Mouse (Mus musculus) brown adipose tissue, adult 24 weeks (tissue): ENCODE data around the gene Pcbp4. TPM values are rescaled to one million over a fixed set of nuclear protein-coding genes. Genes with fewer than 3 reads are reported as not detected.
"Not testable (repeated sequence)": the region's sequence is repeated elsewhere in the genome, so short reads cannot be mapped to it uniquely, and the experiment has no call there.

ENCODE experiments used
- H3K27ac ChIP-seq: fragments of 200-500 bp; replicated peaks from 2 replicates; pipeline ENCODE4 v1.5.1; 2012; ENCODE audit warnings: low read depth, mild to moderate bottlenecking, low read length
- H3K4me1 ChIP-seq: fragments of 200-500 bp; 2 replicates; pipeline ENCODE4 v1.6.1; 2012; ENCODE audit warnings: low read length, mixed read lengths; ENCODE audit not compliant: control insufficient read depth, insufficient read depth, insufficient read length
- H3K4me3 ChIP-seq: fragments of 200-500 bp; 2 replicates; pipeline ENCODE4 v1.5.1; 2012; ENCODE audit warnings: low read depth, mild to moderate bottlenecking, low read length, moderate library complexity; ENCODE audit not compliant: insufficient read depth
- polyA plus RNA-seq: library from polyadenylated mRNA; stranded (reverse); fragments of >200 nt; gene quantifications from 2 replicates; pipeline ENCODE4 v1.2.4, GENCODE M21; 2012; ENCODE audit not compliant: missing spikeins, insufficient read depth, insufficient read length

The Pcbp4 gene
- polyA plus RNA-seq, 1 experiment, result 12.8 TPM

DNA sequence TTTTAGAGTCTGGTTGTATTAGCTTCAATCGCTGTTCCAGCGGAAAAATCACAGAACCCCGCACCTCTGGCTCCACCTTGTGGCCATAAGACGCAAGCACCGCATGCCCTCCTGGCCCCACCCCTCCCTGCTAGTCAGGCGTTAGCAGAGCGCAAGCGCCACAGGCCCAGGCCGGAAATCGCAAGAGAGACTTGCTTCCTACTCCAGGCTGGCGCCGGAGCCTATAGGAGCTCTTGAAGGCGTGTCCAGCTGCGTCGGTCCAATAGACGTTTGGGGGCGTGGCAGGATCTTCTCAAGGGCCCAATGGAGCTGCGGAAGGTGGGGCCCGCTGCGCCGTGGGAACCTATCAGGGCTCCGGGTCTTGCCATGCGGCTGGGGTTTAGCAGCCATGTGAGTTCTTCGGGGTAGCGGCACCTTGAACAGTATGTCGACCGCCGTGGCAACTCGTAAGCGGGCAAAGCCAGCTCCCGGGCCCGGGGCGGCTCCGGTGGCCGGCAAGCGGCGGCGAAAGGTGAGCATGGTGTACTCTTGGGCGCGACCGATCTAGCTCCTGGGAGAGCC is 23.9 kb downstream of the Pcbp4 start, which contains the start of gene Parp3:
TSS of gene Parp3 (minus strand) at position 26 of the 561 bp plus-strand sequence.
- H3K27ac ChIP-seq, result peak within 1 kb of the TSS; percentile 92
- peaks cover 9% of the 10 kb centered on the region for H3K4me1 ChIP-seq
- peak within 1 kb of the TSS; percentile 70 for H3K4me3 ChIP-seq

DNA sequence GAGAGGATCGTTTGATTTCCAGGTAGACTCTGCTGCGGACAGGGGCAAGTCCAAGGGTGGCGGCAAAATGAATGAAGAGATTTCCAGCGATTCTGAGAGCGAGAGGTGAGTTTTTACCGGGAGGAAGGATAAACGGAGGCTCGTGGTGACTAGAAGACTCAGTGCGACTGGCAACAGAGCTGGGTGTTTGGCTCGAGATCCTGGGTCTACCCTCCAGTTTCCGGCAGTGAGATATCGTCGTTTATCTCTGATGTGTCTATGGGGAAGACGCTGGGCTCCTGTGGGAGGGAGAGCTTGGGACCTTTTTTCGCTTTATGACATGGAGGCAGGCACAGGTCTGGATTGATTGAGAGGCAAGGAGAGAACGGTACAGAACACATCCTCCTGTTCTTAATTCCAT is 24.6 kb downstream of the Pcbp4 start:
- Histone ChIP-seq H3K27ac (no peak overlapping the region), H3K4me1 (peaks cover 9% of the 10 kb centered on the region), H3K4me3 (peak overlapping the region; percentile 69)

DNA sequence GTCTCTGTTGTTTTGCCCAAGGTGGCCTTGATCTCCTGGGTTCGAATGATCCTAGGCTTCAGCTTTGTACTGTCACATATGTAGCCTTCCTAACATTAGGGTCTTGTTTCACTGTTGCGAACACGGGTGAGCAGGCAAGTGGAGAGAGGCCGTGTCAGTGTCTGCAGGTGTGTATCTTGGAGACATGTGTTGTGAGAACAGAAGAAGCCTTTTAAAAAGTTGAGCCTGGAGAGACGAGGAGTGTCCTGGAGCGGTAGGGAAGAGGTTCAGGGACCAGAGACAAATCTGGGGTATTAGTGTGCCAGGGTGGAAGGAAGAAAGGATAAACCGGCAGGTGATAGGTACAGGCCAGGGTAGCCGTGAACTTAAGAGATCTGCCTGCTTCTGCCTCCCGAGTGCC is 25.0 kb downstream of the Pcbp4 start:
- peaks cover 9% of the 10 kb centered on the region for H3K4me1 ChIP-seq
- no peak overlapping the region for H3K27ac ChIP-seq
- H3K4me3 ChIP-seq, result peak overlapping the region; percentile 69; the same call in 1 of the 2 replicates

DNA sequence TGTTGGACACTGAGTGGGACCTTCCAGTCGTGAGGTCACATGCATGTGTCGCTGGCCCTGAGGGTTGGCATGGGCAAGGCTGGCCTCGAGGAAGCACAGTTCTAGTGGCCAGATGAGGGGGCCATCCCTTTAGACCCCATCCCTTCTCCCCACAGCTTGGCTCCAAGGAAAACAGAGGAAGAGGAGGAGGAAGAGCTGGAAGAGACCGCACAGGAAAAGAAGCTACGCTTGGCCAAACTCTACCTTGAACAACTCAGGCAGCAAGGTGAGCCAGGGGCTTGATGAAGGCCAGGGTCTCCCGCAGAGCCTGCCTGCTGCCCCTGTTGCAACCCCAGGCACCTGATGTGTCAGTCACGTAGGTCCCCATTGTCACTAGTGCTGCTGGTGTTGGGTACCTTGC is 27.4 kb downstream of the Pcbp4 start:
- no peak overlapping the region for H3K4me3 ChIP-seq
- peaks cover 6% of the 10 kb centered on the region for H3K4me1 ChIP-seq
- H3K27ac ChIP-seq, result no peak overlapping the region

DNA sequence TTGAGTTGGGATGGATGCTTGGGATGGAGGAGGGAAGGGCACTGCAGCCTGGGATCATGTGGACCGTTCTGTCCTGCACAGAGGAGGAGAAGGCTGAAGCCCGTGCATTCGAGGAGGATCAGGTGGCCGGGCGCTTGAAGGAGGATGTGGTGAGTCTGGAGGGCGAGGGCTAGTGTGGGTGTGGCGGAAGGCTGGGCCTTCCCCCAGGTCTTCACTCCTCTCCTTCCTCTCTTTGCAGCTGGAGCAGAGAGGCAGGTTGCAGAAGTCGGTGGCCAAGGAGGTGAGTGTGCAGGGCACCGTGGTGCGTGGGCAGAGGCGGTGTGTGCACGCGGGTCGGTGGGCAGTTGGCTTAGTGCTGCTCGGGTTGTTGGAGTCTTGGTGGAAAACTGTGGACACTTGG is 28.0 kb downstream of the Pcbp4 start:
- no peak overlapping the region for H3K27ac ChIP-seq
- peaks cover 6% of the 10 kb centered on the region for H3K4me1 ChIP-seq
- H3K4me3 ChIP-seq, result no peak overlapping the region

DNA sequence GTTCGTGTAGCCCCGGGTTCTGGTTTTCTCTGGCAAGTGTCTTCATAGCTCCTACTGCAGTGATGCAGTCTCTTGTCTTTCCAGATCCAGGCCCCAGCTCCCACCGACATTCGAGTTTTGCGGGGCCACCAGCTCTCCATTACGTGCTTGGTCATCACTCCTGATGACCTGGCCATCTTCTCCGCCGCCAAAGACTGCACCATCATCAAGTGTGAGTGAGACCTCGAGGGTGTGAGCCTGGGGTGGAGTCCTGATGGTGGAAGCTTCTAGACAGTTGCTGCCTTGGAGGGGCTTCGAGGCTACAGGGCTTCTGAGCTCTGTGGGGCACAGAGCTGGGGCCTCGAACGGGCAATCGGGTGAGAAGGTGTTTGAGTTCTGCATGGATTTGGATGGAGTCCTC is 28.6 kb downstream of the Pcbp4 start:
- H3K4me3 ChIP-seq, result no peak overlapping the region
- H3K4me1 ChIP-seq, result peaks cover 6% of the 10 kb centered on the region
- no peak overlapping the region for H3K27ac ChIP-seq

DNA sequence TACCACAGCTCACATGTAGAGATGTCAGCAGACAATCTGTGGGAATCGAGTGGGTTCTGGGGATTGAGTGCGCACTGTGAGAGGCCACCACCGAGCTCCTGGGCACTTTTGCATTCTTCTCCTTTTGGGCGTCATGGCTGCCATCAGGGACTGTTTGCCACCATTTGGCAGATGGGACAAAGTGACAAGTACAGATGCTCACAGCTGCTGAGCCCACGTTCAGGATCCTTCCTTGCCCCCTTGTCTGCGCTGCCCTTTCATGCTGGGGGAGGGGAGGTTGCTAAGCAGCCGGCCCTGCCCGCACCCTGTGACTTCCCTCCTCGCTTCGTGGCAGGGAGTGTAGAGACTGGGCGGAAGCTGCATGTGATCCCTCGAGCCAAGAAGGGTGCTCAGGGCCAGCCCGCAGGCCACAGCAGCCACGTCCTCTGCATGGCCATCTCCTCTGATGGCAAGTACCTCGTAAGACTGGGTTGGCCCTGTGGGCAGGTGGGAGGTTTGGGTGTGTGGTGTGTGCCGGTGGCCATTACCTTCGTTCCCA is 29.6 kb downstream of the Pcbp4 start:
- no peak overlapping the region for H3K4me3 ChIP-seq
- H3K27ac ChIP-seq, result no peak overlapping the region
- H3K4me1 ChIP-seq, result peaks cover 5% of the 10 kb centered on the region

DNA sequence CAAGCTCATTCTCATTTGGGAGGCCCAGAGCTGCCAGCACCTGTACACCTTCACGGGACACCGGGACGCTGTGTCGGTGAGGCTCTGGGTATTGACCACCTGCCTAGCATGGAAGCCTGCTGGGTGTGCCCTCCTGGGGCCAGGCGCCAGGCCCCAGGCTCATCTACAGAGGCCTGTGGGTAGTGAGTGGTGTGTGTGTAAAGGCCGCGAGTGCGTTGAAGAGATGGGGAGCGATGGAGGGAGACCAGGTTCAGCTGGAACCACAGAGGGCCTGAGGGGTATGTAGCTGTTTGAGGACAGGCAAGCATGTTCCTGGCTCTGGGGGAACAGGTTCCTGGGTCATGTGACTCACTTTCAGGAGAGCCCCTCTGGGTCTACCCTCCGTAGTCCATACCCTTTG is 30.0 kb downstream of the Pcbp4 start:
- Histone ChIP-seq H3K4me1 (peaks cover under 1% of the 10 kb centered on the region; the same call in 1 of the 2 replicates), H3K4me3 (no peak overlapping the region)

DNA sequence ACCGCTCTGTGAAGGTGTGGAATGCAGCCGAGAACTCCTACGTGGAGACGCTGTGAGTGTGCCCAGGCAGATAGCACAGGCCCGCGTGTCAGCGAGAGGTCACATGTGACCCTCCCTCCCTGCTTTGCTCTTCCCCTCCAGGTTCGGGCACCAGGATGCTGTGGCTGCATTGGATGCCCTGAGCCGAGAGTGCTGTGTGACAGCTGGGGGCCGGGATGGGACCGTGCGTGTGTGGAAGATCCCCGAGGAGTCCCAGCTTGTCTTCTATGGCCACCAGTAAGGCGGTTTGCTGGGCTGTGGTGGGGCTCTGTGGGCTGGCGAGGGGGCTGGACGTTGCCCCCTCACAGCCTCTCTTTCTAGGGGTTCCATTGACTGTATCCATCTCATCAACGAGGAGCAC is 30.5 kb downstream of the Pcbp4 start:
- H3K4me1 ChIP-seq, result no peaks in the 10 kb centered on the region
- H3K27ac ChIP-seq, result no peak overlapping the region
- H3K4me3 ChIP-seq, result no peak overlapping the region

More for the DNA sequence above, 30.0 kb downstream of the Pcbp4 start:
- H3K27ac ChIP-seq, result no peak overlapping the region

DNA sequence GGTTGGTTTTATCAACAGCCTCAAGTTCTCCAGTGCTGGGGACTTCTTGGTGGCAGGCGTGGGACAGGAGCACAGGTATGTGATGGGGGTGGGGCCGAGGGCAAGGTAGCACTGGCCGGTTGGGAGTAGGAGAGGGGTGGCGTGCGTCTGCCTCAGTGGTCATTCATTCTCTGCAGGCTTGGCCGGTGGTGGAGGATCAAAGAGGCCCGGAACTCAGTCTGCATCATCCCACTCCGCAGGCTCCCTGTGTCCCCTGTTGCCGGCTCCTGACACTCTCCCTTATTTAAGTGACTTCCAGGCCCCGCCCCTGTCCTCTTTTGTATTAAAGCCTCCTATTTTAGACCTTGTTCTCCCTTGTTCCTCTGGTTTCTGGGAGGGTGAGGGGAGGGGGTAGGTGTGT is 32.0 kb downstream of the Pcbp4 start:
- Histone ChIP-seq H3K27ac (no peak overlapping the region), H3K4me1 (no peaks in the 10 kb centered on the region), H3K4me3 (no peak overlapping the region)

DNA sequence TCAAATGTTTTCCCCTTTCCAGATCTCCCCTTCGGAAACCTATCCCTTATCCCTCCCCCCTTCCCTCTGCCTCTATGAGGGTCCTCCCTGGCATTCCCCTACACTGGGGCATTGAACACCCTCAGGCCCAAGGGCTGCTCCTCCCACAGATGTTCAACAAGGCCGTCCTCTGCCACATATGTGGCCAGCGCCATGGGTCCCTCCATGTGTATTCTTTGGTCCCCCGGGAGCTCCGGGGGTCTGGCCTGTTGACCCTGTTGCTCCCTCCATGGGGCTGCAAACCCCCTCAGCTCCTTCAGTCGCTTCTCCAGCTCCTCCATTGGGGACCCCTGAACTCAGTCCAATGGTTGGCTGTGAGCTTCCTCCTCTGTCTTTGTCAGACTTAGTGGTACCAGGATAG is 34.5 kb downstream of the Pcbp4 start:
- not testable (repeated sequence) for H3K4me1 ChIP-seq, H3K4me3 ChIP-seq, H3K27ac ChIP-seq

DNA sequence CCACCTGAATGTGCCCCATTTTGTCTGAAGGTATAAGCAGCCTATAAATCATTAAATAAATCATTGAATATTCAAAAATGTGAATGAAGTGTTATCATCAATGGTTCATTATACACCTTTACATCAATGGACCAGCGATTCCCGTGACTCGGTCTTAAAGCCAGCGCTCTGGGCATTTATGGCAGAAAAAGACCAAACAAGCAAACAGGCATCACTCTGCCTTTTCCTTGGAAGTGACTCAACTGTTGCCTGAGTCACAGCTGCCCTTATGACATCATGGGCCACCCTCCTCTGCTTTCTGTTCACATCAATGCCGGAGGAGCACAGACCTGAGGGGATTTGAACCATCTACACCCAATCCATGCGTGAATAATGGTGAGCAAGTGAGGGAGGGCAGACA is 46.6 kb downstream of the Pcbp4 start, which contains the start of gene Iqcf1:
TSS of gene Iqcf1 (plus strand) at position 301 of the 400 bp plus-strand sequence.
- Histone ChIP-seq H3K4me1 (no peaks in the 10 kb centered on the region), H3K27ac (no peak within 1 kb of the TSS), H3K4me3 (no peak within 1 kb of the TSS)

DNA sequence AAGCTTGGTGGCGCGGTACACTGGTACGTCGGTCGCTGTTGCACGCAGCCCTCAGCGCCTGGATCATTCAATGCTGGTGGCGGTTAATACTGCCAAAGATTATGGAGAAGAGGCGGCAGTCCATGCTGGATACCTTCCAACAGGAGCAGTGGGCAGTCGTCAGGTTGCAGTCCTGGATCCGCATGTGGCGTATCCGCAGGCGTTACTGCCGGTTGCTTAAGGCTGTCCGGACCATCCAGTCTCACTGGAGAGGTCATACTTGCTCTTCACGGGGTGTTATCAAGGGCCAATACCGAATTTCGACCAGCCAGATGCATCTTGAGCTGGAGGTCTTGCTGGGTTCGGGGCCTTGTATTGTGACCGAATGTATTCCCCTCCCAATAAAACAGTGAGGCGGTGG is 48.8 kb downstream of the Pcbp4 start:
- Histone ChIP-seq H3K4me1 (no peaks in the 10 kb centered on the region), H3K27ac (no peak overlapping the region), H3K4me3 (no peak overlapping the region)

DNA sequence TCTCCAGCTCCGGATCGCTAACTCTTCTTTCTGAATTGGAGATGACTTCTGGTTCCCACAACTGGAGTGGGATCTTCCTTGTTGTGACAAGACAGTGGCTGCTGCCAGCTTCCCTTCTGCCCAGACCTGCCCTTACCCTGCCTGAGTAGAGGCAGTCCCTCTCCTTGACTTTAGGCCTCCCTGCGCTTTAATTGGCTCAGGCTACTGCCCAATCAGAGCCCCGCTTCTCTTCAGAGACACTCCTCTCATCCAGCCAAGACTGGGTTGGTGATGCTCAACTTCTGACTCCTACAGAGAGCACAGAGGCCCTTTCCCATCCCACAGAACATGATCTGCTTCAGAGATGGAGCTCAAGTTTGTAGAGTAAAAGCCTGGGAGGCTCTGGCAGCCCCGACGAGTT is 51.2 kb downstream of the Pcbp4 start:
- Histone ChIP-seq H3K4me1 (no peaks in the 10 kb centered on the region), H3K4me3 (no peak overlapping the region), H3K27ac (no peak overlapping the region)

DNA sequence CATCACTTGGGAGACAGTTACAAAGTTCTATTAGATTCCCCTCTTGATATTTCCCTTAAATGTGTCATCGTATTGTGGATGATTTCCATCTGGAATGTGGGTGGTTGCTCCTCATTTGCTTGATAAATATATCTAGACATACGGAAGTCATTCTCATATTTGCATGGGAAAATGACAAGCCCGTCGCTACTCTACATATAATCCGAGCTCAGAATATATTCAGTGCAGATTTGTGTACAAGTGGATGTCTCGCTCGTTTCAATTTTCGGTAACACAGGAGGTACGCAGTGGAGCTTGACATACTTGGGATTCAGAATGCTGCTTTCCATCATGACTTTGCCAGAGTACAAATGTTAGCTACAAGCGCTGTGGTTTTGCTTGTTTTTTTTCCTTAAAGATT is 56.3 kb downstream of the Pcbp4 start:
- H3K4me3 ChIP-seq, result no peak overlapping the region
- H3K4me1 ChIP-seq, result no peaks in the 10 kb centered on the region
- no peak overlapping the region for H3K27ac ChIP-seq

DNA sequence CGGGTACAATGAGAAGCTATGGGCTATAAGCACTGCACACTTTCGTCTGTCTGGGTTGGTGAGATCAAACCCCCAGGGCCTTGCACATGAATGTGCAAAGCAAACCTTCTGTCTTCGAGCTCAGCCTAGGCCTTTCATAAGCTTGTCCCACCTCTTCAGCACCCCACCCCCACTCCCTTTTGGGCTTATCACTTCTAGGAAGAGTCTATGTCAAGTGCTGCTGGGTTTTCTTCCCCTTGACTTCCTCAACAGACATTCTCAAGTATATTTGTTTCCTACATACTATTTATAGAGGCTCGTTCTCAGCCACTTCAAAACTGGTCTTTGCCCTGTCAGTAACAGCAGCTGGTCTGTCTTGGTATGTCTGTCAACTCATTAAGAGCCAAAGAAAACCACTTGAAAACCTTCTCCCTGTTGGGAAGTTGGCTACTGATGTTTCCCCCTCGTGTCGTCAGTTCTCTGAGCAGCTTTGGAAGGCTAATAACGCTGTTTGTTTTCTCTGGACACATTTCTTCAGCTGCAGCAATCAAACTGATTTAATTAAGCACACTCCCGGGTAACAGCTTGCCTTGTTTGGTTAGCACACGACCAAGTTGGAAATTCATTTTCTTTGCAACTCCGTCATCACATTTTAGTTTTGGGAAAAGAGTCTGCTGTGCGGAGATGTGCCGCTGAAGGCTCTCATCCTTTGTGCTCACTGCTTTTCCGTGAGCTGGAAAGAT is 59.8 kb downstream of the Pcbp4 start:
- Histone ChIP-seq H3K4me3 (no peak overlapping the region), H3K4me1 (no peaks in the 10 kb centered on the region)

More for the DNA sequence above, 59.8 kb downstream of the Pcbp4 start:
- H3K27ac ChIP-seq, result no peak overlapping the region
